Mouse (Mus musculus): ENCODE measurements around the gene Mthfr.

DNA sequence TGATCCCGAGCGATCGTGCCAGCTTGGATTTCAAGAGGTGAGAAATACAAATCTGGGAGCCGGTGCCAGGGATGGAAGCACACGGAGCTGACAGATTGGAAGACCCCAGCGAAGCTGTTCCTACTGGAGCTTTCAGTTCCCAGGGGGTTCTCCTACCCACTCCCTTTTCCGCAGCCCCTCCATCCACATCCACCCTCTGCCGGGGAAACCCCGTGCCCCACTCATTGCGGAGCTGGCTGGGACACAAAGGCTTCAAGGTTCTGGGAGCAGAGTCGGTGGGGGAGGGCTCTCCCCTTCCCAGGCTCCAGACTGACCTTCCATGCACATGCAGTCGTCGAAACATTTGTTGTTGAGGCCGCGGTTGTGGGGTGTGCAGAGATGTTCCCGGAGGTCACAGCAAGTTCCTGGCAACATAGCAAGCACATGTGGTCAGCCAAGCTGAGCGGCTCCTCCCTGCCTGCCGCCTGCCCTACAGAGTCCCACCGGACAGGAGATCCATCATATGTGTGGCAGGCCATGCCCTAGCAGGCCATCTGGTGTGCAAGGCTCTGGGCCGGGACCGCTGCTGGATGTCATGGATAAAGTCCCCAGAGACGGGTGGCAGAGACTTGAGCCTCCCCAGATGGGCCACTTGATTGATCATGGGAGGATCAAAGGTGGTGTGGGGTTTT, 68.9 kb downstream of the Mthfr start:
- TF ChIP-seq MAFK (IDR thresholded peaks at IDR 0.05; ENCODE audit: insufficient read depth, low read depth, low read length) (no peak), HCFC1 (IDR thresholded peaks at IDR 0.05; ENCODE audit: borderline replicate concordance, insufficient read depth, low read length) (no peak), ZNF384 (IDR thresholded peaks at IDR 0.05; ENCODE audit: low read depth, low read length) (no peak), CHD2 (IDR thresholded peaks at IDR 0.05; ENCODE audit: low read depth, low read length) (no peak)

Measured in ES-E14 (cell line).